Mouse (Mus musculus) megakaryocyte progenitor cell, adult 5-6 weeks (primary cell): Measurements from ENCODE around the gene Mcl1. TPM values are rescaled to one million over a fixed set of nuclear protein-coding genes. Genes with fewer than 3 reads are reported as not detected.
"Not testable (repeated sequence)": the region's sequence is repeated elsewhere in the genome, so short reads cannot be mapped to it uniquely, and the experiment has no call there.

ENCODE experiments used
- ATAC-seq: replicated peaks from 2 replicates; pipeline ENCODE4 v1.8.0; 2016; ENCODE audit warnings: mild to moderate bottlenecking, moderate TSS enrichment, inconsistent platforms; ENCODE audit not compliant: poor library complexity
- total RNA-seq, 2 experiments: library from RNA; stranded (forward) in 1 of 2; stranded (reverse) in 1 of 2; fragments of 157-497, 149-512 nt in 1 of 2; fragments of 200-1000 nt in 1 of 2; gene quantifications; 2 replicates each; pipeline versions ENCODE4 v1.2.3 to v1.2.4; 2015 to 2017

Mcl1 gene
- total RNA-seq (2015) = 154 and 191 TPM in 2 replicates
- 131 and 135 TPM in 2 replicates for total RNA-seq (2017)

DNA sequence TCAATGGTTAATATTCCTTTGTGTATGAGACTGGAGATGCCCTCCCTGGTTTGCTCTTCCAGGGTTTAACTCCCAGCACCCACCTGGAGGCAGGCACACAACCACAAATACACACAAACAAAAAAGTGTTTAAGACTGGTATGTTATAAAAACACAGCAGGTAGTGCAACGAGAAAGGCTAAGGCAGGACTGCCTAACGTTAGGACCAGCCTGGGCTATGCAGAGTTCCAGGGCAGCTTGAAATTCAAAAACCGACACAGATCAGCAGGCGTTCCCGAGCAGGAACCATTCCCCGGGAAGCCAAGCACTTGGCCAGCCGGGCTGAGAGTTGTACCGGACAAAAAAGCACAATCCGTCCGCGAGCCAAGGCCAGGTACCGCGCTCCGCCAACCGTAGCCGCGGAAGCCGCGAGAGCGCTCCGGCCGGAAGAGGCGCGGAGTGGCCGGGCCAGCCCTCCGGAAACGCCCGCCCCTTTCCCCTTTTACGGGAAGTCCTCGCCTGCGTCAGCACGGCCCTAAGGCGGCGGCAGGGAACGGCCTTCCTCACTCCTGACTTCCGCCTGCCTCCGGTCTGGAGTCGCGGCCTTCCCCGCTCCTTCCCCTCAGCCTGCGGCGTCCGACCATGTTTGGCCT lies at the start of gene Mcl1:
Mcl1 (plus strand) TSS at position 553 of the 632 bp plus-strand sequence.
- ATAC-seq = peak; percentile 81

DNA sequence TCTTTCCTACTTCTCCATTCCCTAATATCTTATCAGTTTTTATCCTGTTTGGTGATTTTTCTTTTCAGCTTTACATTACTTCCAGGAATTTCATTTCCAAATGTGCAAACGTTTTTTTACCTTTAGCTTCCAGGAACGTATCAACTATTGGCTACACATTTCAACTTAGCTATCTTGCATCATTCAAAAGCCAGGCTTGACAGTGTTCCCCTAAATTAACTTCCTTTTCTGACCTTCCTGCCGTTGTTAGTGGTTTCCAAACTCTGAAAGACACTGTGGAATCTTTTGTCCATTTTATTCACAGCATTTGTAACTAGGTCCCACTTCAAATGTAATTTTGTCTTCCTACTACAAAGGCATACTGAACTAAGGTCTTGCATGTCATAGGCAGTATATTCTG lies 49.4 kb upstream of the Mcl1 start:
- ATAC-seq = peak; percentile 65

DNA sequence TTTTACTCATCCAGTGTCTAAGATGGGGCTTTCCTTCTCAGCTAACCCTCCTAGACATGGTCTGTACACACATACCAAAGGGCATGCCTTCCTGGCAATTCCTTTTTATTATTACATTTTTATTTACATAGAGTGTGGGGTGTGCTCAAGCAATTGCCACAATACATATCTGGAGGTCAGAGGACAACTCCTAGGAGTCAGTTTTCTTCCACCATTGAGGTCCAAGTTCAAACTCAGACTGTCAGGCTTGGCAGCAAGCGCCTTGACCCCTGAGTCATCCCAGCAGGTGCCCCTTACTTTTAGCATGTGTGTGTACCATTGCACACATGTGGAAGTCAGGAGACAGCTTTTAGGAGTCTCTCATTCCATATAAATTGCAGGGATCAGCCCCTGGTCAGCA lies 44.6 kb upstream of the Mcl1 start:
- no peak for ATAC-seq

GRCm38 (mm10) chr3:95618511-95618910 lies 40.1 kb upstream of the Mcl1 start:
- ATAC-seq = no peak

DNA sequence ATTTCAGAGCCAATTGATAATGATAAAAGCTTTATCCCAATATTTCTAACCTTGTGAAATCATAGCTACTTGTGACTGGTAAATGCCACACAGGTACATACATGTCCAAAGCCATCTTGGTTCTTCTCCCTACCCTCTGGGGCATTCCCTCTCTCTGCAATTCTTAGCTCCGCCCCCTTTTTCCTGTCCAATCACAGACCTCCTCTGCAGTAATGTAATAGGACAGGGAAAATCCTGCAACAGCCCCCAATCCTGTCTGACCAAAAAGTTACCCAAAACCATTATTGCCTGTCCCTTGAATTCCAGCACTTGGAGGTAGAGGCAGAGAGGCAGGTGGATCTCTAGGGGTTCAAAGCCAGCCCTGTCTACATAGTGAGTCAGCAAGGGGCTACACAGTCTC lies 37.3 kb upstream of the Mcl1 start:
- no peak for ATAC-seq

- ATAC-seq = not testable (repeated sequence)
Measured at GRCm38 (mm10) chr3:95622421-95622820, 36.2 kb upstream of the Mcl1 start.

DNA sequence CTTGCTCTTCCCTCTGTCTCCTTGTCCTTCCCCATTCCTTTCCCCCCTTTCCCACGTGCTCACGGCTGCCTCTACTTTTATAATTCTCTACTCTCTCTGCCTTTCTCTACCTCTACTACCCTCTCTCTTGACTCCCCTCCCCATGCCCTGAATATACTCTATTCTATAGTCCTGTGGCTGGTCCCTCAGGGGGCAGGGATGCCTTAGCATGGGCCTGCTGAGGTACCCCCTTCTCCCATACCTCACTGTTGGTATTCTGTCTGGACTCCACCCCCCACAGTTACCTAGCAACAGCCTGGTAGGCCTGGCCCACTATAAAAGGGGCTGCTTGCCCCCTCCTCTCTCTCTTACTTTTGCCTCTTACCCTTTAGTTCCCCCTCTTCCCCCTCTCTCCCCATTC lies 35.0 kb upstream of the Mcl1 start:
- no peak for ATAC-seq

DNA sequence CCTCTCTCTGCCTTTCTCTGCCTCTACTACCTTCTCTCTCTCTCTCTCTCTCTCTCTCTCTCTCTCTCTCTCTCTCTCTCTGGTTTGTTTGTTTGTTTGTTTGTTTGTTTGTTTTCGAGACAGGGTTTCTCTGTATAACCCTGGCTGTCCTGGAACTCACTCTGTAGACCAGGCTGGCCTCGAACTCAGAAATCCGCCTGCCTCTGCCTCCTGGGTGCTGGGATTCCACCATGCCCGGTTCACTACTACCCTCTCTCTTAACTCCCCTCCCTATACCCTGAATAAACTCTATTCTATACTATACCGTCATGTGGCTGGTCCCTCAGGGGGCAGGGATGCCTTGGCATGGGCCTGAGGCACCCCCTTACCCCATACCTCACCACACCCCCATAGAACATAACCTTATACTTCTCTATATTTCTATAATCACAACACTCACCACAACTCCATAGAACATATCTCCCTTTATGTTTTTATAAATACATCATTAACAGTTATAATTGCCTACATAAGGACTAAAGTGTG lies 34.5 kb upstream of the Mcl1 start:
- not testable (repeated sequence) for ATAC-seq

DNA sequence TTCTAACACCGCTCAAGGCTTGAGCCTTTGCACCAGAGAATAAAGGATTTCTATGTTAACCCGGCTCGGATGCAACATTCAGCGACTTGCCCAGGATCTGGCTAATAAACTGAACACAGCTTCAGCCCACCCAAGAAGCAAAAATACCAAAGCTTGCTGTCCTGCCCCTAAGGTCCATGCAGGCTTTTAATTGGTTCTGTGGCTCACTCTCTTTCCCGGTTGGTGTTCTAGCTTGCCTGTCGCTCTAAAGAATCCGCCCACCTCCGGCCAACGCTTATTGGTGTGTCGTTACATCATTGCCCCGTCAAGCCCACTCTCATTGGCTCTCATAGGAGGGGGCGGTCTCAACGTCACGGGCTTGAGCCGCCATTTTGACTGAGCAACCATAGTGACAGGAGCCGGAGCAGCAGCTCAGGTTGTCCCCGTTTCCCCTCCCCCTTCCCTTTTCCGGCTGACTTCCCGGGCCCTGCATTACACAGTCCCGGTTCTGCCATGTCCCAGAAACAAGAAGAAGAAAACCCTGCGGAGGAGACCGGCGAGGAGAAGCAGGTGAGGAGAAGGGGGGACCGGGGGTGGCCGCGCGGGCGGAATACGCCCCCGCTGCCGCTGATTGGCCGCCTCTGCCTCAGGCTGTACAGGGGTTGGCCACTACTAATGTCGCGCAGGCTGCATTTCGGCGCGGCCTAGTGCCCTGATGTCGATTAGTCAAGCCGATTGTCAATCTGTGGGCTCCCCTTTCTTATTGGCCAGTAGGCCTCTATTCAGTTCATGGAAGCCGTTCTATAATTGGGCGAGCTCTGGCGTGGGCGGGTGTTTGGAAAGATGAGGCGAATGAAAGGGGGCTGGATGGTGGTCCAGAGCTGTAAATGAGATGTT lies 33.7 kb upstream of the Mcl1 start, which contains the start of gene Ensa:
Ensa (plus strand) TSS at position 366 of the 876 bp plus-strand sequence.
- ATAC-seq = peak; percentile 95

DNA sequence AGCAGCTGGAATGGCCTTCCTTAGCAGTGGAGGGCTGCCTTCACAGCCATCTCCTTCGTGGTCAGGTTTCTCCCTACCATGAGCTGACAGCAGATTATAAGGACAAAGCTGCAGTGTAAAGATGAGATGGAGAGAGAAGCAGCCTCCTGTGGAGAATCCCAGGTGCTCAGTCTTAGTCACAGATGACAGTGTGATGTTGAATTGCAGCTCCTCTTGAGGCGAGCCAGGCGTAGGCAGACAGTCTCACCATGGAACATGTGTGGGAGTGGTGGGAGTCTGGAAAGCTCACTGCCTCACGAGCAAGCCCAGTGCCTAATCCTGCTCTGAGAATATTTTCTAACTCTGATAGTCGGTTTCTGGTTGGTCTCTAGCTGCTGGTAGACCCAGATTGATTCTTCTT lies 30.8 kb upstream of the Mcl1 start:
- ATAC-seq = no peak

DNA sequence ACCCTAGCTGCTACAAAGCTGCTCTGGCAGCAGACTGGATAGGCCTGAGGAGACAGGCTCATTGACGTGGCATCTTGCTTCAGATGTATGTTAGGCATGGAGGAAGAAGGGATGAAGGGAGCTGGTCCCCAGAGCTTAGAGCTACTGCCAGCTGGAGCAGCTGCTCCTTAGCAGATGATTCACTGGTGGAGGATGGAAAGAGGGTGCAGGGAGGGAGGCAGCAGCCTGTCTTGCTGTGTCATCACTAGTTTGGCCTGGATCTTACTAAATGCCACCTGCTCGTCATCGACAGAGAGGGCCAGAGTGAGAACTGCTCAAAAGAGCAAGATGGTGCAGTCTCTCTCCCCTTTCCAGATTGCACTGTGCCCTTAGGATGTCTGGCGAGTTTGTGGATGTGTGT lies 28.8 kb upstream of the Mcl1 start:
- ATAC-seq = no peak

GRCm38 (mm10) chr3:95630856-95631255 lies 27.7 kb upstream of the Mcl1 start:
- no peak for ATAC-seq

DNA sequence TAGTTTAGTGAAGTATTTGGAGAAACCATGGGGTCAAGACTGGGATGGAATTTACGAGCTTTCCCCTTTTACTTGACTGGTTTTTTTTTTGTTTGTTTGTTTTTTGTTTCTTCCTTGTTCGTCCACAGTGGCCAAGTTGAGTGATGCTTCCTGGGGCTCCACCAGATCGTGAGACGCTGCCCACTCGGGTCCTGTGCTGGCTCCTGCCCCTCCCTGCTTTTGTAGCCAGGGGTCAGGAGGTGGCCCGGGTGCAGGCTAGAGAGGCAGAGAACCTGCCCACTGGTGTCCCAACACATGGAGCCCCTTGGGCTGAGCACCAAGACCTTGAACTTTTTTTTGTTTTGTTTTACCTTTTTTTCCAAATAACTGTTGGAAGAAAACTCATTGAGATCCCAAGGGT lies 27.3 kb upstream of the Mcl1 start:
- no peak for ATAC-seq

GRCm38 (mm10) chr3:95632648-95633588 lies 25.7 kb upstream of the Mcl1 start:
- peak; percentile 90 for ATAC-seq

- ATAC-seq = no peak
Measured at GRCm38 (mm10) chr3:95635636-95636035, 23.0 kb upstream of the Mcl1 start.

DNA sequence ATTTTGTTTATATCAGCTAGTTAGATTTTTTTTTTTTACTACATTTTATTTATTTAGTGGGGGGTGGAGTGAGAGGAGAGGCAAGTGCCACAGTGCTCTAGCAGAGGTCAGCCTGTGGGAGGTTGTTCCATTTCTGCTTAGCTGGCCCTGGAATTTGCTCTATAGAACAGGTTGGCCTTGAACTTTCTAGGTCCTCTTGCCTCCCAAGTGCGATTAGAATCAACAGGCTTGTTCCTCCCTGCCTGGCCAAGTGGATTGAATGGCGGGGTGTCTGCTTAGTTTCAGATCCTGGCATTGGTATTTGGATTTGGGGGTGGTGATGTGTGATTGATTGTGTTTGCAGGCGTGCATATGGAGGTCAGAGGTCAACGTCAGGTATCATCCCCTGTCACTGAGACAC lies 22.5 kb upstream of the Mcl1 start:
- ATAC-seq = no peak

DNA sequence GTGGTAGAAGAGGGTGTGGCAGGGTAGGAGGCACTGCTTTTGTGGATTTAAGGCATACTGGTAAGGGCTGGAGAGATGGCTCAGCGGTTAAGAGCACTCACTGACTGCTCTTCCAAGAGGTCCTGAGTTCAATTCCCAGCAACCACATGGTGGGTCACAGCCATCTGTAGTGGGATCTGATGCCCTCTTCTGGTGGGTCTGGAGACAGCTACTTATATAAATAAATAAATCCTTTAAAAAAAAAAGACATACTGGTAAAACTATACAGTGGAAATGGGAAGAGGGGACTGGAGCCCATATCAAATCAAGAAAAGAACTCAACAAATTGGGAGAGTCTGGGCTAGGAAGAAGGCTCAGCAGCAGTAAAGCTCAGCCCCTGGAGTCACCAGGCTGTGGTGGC lies 18.9 kb upstream of the Mcl1 start:
- ATAC-seq = no peak

DNA sequence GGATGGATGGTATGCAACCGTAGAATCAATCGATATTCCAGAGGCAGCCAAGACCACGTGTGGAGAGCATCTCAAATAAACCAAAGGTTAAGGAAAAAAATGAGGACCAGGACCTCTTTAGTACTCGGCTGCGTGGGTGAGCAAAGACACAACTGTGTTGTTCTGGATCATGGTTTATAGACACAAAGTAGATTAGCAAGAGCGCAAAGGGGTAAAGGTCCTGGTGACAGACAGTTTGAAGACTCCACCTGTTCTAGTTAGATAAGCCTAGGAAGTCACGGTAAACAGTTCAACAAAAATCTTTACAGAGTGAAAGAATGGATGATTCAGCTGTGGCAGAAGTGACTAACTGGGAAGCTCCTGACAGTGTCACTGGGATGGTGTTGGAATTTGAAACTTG lies 15.5 kb upstream of the Mcl1 start:
- peak; percentile 72 for ATAC-seq

DNA sequence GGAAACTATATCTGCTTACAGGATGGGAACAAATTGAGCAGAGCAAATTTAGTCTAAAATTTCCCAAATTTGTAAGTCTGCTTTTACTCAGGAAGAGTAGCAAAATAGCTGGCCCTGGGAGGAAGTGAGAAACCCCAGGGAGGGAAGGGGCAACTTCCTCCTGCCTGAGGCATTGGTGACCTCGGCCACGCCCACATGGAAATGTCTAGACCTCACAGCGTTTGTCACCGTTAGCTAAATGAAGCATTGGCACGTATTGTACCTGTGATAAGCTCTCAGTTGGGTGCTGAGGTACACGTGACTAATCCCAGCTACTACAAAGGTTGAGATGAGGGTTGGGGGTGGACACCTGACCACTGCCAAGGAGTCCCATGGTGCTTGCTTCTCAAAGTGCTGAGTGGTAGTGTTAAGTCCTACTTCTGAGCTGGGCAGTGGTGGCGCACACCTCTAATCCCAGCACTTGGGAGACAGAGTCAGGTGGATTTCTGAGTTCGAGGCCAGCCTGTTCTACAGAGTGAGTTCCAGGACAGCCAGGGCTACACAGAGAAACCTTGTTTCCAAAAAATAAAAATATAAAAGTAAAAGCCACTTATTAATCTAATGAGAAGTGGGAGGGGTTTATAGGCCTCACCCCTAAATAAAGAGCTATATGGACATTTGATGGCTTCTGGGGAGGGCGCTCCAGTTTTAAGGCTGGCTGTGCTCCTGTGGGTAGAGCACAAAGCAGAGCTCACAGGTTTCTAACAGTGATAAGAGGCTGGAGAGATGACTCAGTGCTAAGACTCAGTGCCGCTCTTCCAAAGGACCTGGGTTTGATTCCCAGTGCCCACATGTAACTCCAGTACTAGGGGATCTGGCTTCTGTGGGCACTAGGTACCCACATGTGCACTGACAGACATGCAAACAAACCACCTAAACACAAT lies 13.0 kb upstream of the Mcl1 start:
- ATAC-seq = peak; percentile 88

DNA sequence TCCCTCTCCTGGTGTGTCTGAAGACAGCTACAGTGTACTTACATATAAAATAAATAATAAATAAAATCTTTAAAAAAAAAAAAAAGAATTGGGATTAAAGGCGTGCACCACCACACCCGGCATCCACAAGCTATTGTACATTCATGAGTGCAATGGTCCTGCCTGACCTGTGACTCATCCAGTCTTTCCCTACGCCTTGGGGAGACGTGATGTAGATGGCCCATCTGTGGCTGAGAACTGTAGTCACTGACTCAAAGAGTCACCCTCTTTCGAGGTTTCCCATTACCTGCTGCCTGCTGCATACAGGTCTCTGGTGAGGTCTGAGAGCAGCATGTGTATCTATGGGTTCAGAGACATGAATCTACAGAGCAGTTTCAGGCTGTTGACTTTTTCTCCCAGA lies 10.6 kb upstream of the Mcl1 start:
- no peak for ATAC-seq
